Mouse (Mus musculus) heart, embryonic 16.5 days (tissue): ENCODE data around the gene Msto1. TPM values are rescaled to one million over a fixed set of nuclear protein-coding genes. Genes with fewer than 3 reads are reported as not detected.
"Not testable (repeated sequence)": the region's sequence is repeated elsewhere in the genome, so short reads cannot be mapped to it uniquely, and the experiment has no call there.

Experiments used
- ATAC-seq: fragments of 200-750 bp; cut with Nextera tagmentation; replicated peaks from 2 replicates; pipeline ENCODE4 v1.8.0; 2017; ENCODE audit warnings: moderate number of reproducible peaks; ENCODE audit not compliant: insufficient read depth, low FRiP score; ENCODE audit errors: extremely low read depth
- H3K27ac ChIP-seq: fragments of 300-500 bp; sonication (generic); 2 replicates; pipeline ENCODE4 v1.5.1; 2014; ENCODE audit warnings: mild to moderate bottlenecking, low read length, control low read depth, moderate library complexity
- H3K27me3 ChIP-seq: fragments of 300-500 bp; sonication (generic); 2 replicates; pipeline ENCODE4 v1.6.1; 2014; ENCODE audit warnings: low read length, mixed read lengths; ENCODE audit not compliant: control insufficient read depth, insufficient read depth
- H3K36me3 ChIP-seq: fragments of 300-500 bp; sonication (generic); 2 replicates; pipeline ENCODE4 v1.6.1; 2014; ENCODE audit not compliant: control insufficient read depth, insufficient read depth
- H3K4me1 ChIP-seq: fragments of 300-500 bp; sonication (generic); 2 replicates; pipeline ENCODE4 v1.6.1; 2014; ENCODE audit warnings: low read length, mixed read lengths; ENCODE audit not compliant: control insufficient read depth, insufficient read depth
- H3K4me2 ChIP-seq: fragments of 300-500 bp; sonication (generic); 2 replicates; pipeline ENCODE4 v1.6.1; 2014; ENCODE audit warnings: low read depth, mild to moderate bottlenecking, control low read depth, low read length
- H3K4me3 ChIP-seq: fragments of 300-500 bp; sonication (generic); 2 replicates; pipeline ENCODE4 v1.5.1; 2014; ENCODE audit warnings: mild to moderate bottlenecking, control low read depth, low read length
- H3K9ac ChIP-seq: fragments of 300-500 bp; sonication (generic); 2 replicates; pipeline ENCODE4 v1.6.1; 2014; ENCODE audit warnings: low read length, control low read depth
- H3K9me3 ChIP-seq: fragments of 300-500 bp; sonication (generic); replicated peaks from 2 replicates; pipeline ENCODE4 v1.6.1; 2016; ENCODE audit warnings: low read length; ENCODE audit not compliant: control insufficient read depth
- WGBS: fragments of 180-500 bp; shearing (Covaris S2); extraction: QIAGEN DNeasy Blood & Tissue Kit; methylation state at CpG from one replicate; pipeline ENCODE4 v1.1.7; 2014; 5-methylcytosine and 5-hydroxymethylcytosine counted together
- polyA plus RNA-seq: library from polyadenylated mRNA; unstranded; fragments of >200 nt; fragmentation: Nextera tagmentation; extraction: Ambion mirVana; gene quantifications from 2 replicates; pipeline ENCODE4 v1.2.1, GENCODE M21; 2015

Msto1 gene
- polyA plus RNA-seq = 46.2 and 47.5 TPM in 2 replicates

- peak; percentile 96 for ATAC-seq
- under 1% methylated on average over 62 of the region's 62 CpGs for WGBS
- H3K4me3 ChIP-seq = peak within 1 kb of the TSS; percentile 72
- H3K27me3 ChIP-seq = no peaks in the 10 kb centered on the region
- peaks cover 32% of the 10 kb centered on the region for H3K36me3 ChIP-seq
- peaks cover 11% of the 10 kb centered on the region for H3K4me1 ChIP-seq
- peak within 1 kb of the TSS; percentile 75 for H3K4me2 ChIP-seq
- H3K9me3 ChIP-seq = no peaks in the 10 kb centered on the region
- peak within 1 kb of the TSS; percentile 88 for H3K27ac ChIP-seq
- peak within 1 kb of the TSS; percentile 82 for H3K9ac ChIP-seq
These were observed at the start of gene Msto1 for GRCm38 (mm10) chr3:88913511-88914383. TSS of gene Msto1 (minus strand) at chr3:88913999.

- not testable (repeated sequence) for H3K4me1 ChIP-seq, H3K4me2 ChIP-seq, ATAC-seq, H3K9me3 ChIP-seq, H3K4me3 ChIP-seq, H3K27ac ChIP-seq, H3K36me3 ChIP-seq, H3K9ac ChIP-seq, H3K27me3 ChIP-seq
These were observed 49.4 kb upstream of the Msto1 start for GRCm38 (mm10) chr3:88963211-88963610.

GRCm38 (mm10) chr3:88953736-88954135 is 39.9 kb upstream of the Msto1 start:
- Histone ChIP-seq H3K36me3 (no peaks in the 10 kb centered on the region), H3K4me2 (no peak overlapping the region), H3K4me3 (no peak overlapping the region), H3K4me1 (peaks cover 25% of the 10 kb centered on the region), H3K27ac (no peak overlapping the region), H3K9me3 (no peaks in the 10 kb centered on the region), H3K27me3 (no peaks in the 10 kb centered on the region), H3K9ac (no peak overlapping the region)
- no peak for ATAC-seq

GRCm38 (mm10) chr3:88953246-88953645 is 39.4 kb upstream of the Msto1 start:
- Histone ChIP-seq H3K4me1 (peaks cover 27% of the 10 kb centered on the region), H3K4me3 (no peak overlapping the region), H3K27me3 (no peaks in the 10 kb centered on the region), H3K4me2 (no peak overlapping the region), H3K9me3 (no peaks in the 10 kb centered on the region), H3K36me3 (no peaks in the 10 kb centered on the region), H3K9ac (no peak overlapping the region), H3K27ac (no peak overlapping the region)
- 83% methylated on average over 4 of the region's 4 CpGs for WGBS
- ATAC-seq = no peak

- Histone ChIP-seq H3K9me3 (no peaks in the 10 kb centered on the region), H3K27ac (peak overlapping the region; percentile 100), H3K4me3 (peak overlapping the region; percentile 98), H3K36me3 (no peaks in the 10 kb centered on the region), H3K9ac (peak overlapping the region; percentile 99), H3K4me2 (peak overlapping the region; percentile 79), H3K27me3 (no peaks in the 10 kb centered on the region), H3K4me1 (peaks cover 20% of the 10 kb centered on the region)
- WGBS = 2% methylated on average over 5 of the region's 5 CpGs
- no peak for ATAC-seq
These were observed 37.6 kb upstream of the Msto1 start for GRCm38 (mm10) chr3:88951327-88951800.

- Histone ChIP-seq H3K27me3 (no peaks in the 10 kb centered on the region), H3K9ac (peak within 1 kb of the TSS; percentile 99), H3K4me1 (peaks cover 16% of the 10 kb centered on the region), H3K4me3 (peak within 1 kb of the TSS; percentile 98), H3K4me2 (peak within 1 kb of the TSS; percentile 80), H3K36me3 (no peaks in the 10 kb centered on the region), H3K9me3 (no peaks in the 10 kb centered on the region), H3K27ac (peak within 1 kb of the TSS; percentile 100)
- WGBS = under 1% methylated on average over 37 of the region's 64 CpGs
- peak; percentile 67 for ATAC-seq
These were observed 37.0 kb upstream of the Msto1 start, which contains the start of the genes Ash1l and Dap3 for GRCm38 (mm10) chr3:88950576-88951326. TSS of gene Ash1l (plus strand) at chr3:88950622. TSS of gene Dap3 (minus strand) at chr3:88951181.

GRCm38 (mm10) chr3:88949786-88950575 is 36.2 kb upstream of the Msto1 start:
- Histone ChIP-seq H3K9ac (peak overlapping the region; percentile 99), H3K36me3 (no peaks in the 10 kb centered on the region), H3K27me3 (no peaks in the 10 kb centered on the region), H3K4me2 (peak overlapping the region; percentile 80), H3K27ac (peak overlapping the region; percentile 100), H3K4me1 (peaks cover 16% of the 10 kb centered on the region), H3K9me3 (no peaks in the 10 kb centered on the region), H3K4me3 (peak overlapping the region; percentile 98)
- ATAC-seq = peak; percentile 87
- WGBS = under 1% methylated on average over 74 of the region's 92 CpGs

- H3K9ac ChIP-seq = no peak overlapping the region
- H3K27me3 ChIP-seq = no peaks in the 10 kb centered on the region
- H3K9me3 ChIP-seq = no peaks in the 10 kb centered on the region
- H3K36me3 ChIP-seq = peaks cover 24% of the 10 kb centered on the region
- no peak overlapping the region for H3K27ac ChIP-seq
- no peak for ATAC-seq
- no peak overlapping the region for H3K4me2 ChIP-seq
- H3K4me1 ChIP-seq = peaks cover 7% of the 10 kb centered on the region
- 84% methylated on average over 4 of the region's 4 CpGs for WGBS
- no peak overlapping the region for H3K4me3 ChIP-seq
These were observed 30.3 kb upstream of the Msto1 start for GRCm38 (mm10) chr3:88944109-88944508.
